Mouse (Mus musculus) colon, adult 2 months (tissue): ENCODE measurements around the gene Ssh3. TPM values are rescaled to one million over a fixed set of nuclear protein-coding genes. Genes with fewer than 3 reads are reported as not detected.

Experiments
- polyA plus RNA-seq: library from polyadenylated mRNA; depleted of rRNA; stranded (reverse); fragments of >200 nt; gene quantifications from 2 replicates; pipeline ENCODE4 v1.2.3, GENCODE M21; 2012; rRNA removed

The Ssh3 gene
- polyA plus RNA-seq = 188 and 216 TPM in 2 replicates

GRCm38 (mm10) chr19:4268566-4269361 lies at the start of gene Ssh3:
Ssh3 (minus strand) TSS chr19:4269180.

GRCm38 (mm10) chr19:4306190-4306577 lies 37.2 kb upstream of the Ssh3 start, which contains the start of gene Grk2:
Grk2 (minus strand) TSS chr19:4306222.

DNA sequence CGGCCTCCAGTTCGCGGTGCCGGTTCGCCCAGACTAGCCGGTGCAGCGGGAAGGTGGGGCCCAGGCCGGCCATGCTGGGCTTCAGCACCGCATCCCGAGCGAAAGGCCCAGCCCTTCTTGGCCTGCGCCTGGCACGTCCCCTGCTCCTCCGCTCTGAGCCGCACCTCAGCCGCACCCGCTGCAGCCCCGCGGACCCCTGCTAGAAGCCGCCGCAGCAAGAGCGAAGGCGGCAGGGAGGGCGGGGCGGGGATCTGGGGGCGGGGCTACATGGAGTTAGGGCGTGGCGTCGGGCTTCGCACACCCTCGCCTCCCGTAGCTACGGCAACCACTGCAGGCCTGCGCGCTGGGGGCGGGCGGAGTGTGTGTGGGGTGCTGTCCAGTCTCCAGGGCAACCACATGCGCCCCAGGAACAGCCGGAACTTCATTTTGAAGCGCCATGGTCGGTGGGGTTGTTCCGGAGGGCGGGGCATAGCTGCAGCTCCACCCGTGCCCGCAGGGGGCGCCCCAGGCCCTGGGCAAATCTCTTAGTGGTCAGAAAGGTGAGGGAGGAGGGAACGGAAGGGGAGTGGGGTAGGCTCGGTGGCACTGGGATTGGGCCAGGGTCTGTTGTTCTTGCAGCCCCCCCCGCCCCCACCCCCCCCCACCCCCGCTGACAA lies 14.0 kb upstream of the Ssh3 start, which contains the start of gene Ankrd13d:
TSS of gene Ankrd13d (minus strand) at position 240 of the 656 bp plus-strand sequence.

DNA sequence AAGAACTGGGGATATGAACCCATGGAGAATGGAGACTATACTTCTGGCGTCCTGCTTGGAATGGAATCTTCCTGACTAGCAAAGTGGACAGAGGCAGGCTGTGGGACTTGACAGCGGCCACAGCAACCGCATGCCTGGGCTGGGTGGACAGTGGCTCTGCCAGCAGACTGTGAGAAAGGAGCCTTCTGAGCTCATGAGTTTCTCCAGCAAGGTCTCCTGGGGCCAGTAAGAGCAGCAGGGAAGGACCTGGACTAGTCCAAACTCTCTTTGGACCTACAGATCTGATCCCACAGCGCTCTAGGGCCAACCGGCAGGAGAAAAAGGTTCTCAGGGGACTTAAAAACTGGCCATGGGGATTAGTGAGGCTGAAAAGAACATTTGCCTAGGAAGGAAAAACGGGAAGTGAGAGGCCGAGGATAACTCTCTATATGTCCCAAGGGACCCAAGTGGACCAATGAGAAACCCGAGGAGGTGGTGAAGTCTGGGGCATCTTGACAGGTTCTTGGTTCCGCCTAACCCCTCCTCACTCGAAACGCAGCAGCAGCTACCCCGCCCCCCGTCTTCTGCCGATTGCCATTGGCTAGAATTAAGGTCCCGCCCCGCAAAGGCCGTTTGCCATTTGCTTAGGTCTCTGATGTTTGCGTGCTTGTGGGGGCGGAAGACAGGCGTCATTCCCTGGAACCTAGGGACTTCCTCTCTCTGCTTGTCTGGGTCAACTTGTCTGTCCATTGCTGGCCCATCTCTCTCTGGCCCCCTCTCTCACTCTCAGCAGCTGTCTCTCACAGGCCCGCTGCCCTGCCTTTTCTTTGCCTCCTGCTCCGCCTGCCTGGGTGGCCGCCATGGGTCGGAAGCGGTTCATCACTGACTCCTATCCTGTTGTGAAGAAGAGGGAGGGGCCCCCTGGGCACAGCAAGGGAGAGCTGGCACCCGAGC lies 37.5 kb downstream of the Ssh3 start, which contains the start of gene Pold4:
TSS of gene Pold4 (plus strand) at position 647 of the 933 bp plus-strand sequence.

DNA sequence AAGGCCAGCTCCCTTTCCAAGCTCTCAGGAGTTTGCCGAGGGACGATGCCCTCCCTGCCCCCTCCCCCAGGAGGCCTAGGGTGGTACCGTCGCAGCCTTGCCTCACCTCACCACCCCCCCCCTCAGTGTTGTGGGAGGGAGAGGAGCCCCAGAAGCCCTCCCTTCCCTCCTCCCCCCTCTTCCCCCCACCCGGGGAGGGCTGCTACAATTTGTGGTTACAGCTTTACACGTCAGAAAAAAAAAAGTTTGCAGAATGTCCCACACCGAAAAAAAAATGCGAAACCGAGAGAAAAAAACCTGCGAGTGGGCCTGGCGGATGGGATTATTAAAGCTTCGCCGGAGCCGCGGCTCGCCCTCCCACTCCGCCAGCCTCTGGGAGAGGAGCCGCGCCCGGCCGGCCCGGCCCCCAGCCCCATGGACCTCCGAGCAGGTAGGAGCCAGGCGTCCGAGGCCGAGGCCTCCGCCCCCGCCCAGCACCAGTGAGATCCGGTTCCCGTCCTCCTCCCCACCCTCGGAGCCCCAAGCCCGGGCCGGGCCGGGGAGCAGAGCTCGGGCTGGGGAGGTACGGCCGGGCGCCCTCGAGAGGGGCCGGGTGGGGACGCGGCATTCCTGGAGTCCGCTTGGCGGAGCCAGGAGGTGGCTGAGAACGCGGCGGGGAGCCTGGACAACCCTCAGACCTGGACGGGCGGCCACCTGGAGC lies 54.8 kb downstream of the Ssh3 start, which contains the start of the genes Clcf1 and AC109138.7:
TSS of gene Clcf1 (plus strand) at position 168 of the 700 bp plus-strand sequence.
TSS of gene AC109138.7 (plus strand) at position 287 of the 700 bp plus-strand sequence.

Other genes starting within 250 kb of the Ssh3 start
- gene Gstp1, start 231.2 kb downstream of the Ssh3 start, polyA plus RNA-seq = 871 and 970 TPM in 2 replicates
- 192 and 247 TPM in 2 replicates for gene Gstp2, start 223.2 kb downstream of the Ssh3 start, polyA plus RNA-seq
- 8.4 and 8.5 TPM in 2 replicates for gene Gstp3, start 209.6 kb downstream of the Ssh3 start, polyA plus RNA-seq
- gene Cabp2, start 187.6 kb downstream of the Ssh3 start, polyA plus RNA-seq = 2.5 TPM in 1 of 2 replicates, not detected in the other
- gene Cdk2ap2, start 172.0 kb downstream of the Ssh3 start, polyA plus RNA-seq = 321 and 393 TPM in 2 replicates
- gene Pitpnm1, start 169.2 kb downstream of the Ssh3 start, polyA plus RNA-seq = 133 and 136 TPM in 2 replicates
- gene Aip, start 143.3 kb downstream of the Ssh3 start, polyA plus RNA-seq = 65.0 and 68.8 TPM in 2 replicates
- gene Gpr152, start 129.4 kb downstream of the Ssh3 start, polyA plus RNA-seq = 0.02 and 0.05 TPM in 2 replicates
- 0.15 and 0.28 TPM in 2 replicates for gene Cabp4, start 125.1 kb downstream of the Ssh3 start, polyA plus RNA-seq
- gene Coro1b, start 120.6 kb downstream of the Ssh3 start, polyA plus RNA-seq = 657 and 730 TPM in 2 replicates
- 74.8 and 129 TPM in 2 replicates for gene Ptprcap, start 115.6 kb downstream of the Ssh3 start, polyA plus RNA-seq
- 38.0 and 53.9 TPM in 2 replicates for gene Rps6kb2, start 105.8 kb downstream of the Ssh3 start, polyA plus RNA-seq
- 5.3 and 9.0 TPM in 2 replicates for gene Carns1, start 93.7 kb downstream of the Ssh3 start, polyA plus RNA-seq
- 9.9 and 10.0 TPM in 2 replicates for gene Tbc1d10c, start 77.9 kb downstream of the Ssh3 start, polyA plus RNA-seq
- gene Ppp1ca, start 77.1 kb downstream of the Ssh3 start, polyA plus RNA-seq = 488 and 523 TPM in 2 replicates
- gene Rad9a, start 67.5 kb downstream of the Ssh3 start, polyA plus RNA-seq = 15.7 and 22.4 TPM in 2 replicates
- gene Clcf1, start 54.9 kb downstream of the Ssh3 start, polyA plus RNA-seq = 8.3 and 14.8 TPM in 2 replicates
- not detected in 2 replicates for gene AC109138.7, start 54.8 kb downstream of the Ssh3 start, polyA plus RNA-seq
- gene Pold4, start 37.3 kb downstream of the Ssh3 start, polyA plus RNA-seq = 86.7 and 104 TPM in 2 replicates
- 4.3 and 7.3 TPM in 2 replicates for gene Ankrd13d, start 14.0 kb upstream of the Ssh3 start, polyA plus RNA-seq
- 120 and 123 TPM in 2 replicates for gene Grk2, start 37.0 kb upstream of the Ssh3 start, polyA plus RNA-seq
- 57.0 and 63.9 TPM in 2 replicates for gene Kdm2a, start 129.1 kb upstream of the Ssh3 start, polyA plus RNA-seq
- gene Rhod, start 170.3 kb upstream of the Ssh3 start, polyA plus RNA-seq = 23.4 and 23.7 TPM in 2 replicates
- 2.0 and 4.4 TPM in 2 replicates for gene Syt12, start 208.3 kb upstream of the Ssh3 start, polyA plus RNA-seq
- 20.7 and 26.0 TPM in 2 replicates for gene 2010003K11Rik, start 229.4 kb upstream of the Ssh3 start, polyA plus RNA-seq
- 46.6 and 53.4 TPM in 2 replicates for gene Pcx, start 241.3 kb upstream of the Ssh3 start, polyA plus RNA-seq